Mouse (Mus musculus): ENCODE results near the gene Bard1.

The Bard1 gene

DNA sequence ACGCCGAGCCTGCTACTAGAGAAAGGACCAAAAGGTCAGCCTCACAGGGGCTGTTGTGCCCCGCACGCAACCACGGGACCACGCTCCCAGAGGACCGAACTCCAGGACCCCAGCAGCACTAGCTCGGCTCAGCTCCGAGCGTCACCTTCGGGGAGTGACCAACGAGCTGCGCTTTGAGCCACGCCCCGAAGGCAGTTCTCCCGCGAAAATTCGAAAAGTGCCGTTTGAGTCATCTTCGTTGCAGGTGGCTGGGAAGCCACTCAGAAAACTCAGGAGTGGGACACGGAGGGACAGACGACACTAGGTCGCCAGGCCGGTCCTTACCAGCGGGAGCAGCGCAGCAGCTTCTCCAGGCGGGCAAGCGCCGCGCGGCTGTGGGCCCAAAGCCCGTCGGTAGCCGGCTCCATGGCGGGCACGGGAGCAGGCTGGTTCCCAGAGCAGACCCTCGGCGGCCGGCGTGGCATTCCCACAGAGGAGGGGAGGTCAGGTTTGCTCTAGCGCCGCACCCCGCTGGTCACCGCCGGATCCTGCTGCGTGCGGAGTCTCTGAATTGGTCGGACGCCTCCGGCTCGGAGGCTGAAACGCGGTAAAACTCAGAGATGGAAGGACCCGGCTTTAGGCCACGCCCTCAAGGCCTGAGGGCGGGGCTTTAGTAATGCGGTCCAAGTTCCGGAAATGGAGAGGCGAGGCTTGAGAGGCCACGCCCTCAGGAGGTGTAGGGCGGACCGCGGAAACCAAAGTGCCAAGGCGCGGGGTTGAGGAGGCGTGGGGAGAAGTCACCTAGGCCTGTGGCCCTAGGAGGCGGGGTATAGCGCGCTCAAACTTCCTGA, at the start of gene Bard1:
Gene Bard1 (minus strand): TSS at position 803 of the 830 bp plus-strand sequence.
- peak; percentile 98 for DNase-seq (ENCODE audit: low read depth, low spot score)

DNA sequence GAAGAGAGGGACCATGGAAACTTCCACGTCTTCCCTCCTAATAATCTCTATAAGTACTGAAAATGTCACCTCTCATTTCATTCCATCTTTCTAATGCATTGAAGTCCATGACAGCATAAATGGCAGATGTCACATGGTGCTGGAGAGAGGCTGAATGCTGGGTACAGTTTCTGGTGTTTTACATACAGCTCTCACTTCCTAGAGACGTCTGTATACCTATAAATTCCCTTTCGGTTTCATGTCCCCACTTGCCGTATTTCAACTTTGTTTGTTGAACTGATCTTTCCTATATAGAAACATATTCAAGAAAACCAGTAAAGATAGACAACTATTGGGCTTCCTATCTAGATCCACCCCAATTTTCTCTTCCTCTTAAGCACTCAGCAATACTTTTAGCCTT, 24.2 kb upstream of the Bard1 start:
- no peak for DNase-seq (ENCODE audit: low read depth, low spot score)

DNA sequence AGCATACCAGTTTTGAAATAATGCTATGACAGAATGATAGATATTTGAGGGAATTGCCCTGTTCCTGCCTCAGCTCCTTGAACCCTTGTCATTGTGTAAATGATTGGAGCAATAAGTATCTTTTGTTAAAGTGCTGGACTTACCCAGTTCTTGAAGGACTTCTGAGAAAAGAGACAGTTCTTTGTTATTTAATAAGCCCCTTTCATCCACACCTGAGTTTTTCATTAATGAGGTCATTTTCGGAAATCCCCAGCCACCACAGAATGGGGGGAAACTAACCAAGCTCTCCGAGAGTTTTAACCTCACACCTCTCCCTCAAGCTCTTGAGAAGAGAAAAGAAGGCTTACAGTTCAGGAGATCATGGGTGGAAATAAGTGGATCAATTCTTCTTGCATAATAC, 15.6 kb upstream of the Bard1 start:
- no peak for DNase-seq (ENCODE audit: low read depth, low spot score)

DNA sequence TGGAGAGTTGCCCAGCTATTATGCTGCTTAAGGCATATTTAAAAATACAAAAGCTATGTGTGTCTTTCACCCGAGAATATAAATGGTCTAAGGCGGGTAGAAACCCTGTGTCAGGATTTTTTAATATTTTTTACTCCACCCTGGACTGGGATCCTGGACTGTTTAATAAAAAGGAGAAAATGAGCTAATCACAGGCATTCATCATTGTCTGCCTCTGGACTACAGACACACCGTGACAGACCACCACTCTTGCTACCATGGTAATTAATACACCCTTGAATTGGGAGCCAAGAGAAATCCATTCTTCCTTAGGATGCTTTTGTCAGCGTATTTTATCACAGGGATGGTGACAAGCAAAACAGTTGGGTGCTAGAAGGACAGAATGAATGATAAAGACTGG, 14.3 kb upstream of the Bard1 start:
- no peak for DNase-seq (ENCODE audit: low read depth, low spot score)

DNA sequence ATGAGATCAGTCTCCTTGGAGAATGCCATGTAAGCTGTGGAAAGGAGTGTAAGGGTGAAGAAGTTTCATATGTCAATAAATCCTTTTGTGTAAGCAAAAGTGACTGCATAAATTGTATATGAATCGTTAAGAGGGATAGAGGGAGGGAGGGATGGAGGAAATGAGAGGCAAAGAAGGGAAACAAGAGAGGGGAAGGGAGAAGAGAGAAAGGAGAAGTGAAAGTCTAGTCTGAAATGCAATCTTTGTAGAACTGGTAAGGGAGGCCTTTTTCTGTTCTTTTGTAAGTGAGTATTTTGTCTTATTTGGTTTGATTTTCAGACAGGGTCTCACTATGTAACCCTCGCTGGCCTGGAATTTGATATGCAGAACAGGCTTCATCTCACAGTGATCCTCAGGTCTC, 12.8 kb upstream of the Bard1 start:
- DNase-seq (ENCODE audit: low read depth, low spot score) = no peak

DNA sequence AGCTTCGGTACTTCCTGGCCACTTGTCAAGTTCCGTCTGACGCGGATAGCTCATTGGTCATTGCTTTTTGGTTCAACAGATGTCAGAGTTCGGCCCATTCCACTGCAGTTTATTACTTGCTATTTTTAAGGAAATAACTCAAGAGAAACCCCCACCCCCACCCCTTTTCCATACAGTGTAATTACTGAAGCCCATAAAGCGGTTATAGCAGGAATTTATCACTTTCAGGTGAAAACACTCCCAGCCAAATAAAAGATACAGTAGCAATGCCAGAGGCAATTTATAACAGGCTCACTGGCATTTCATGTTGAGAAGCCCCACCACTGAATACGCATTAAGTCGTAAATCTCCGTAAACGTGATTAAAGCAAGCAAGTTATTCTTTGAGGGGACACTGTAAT, 6.9 kb upstream of the Bard1 start:
- DNase-seq (ENCODE audit: low read depth, low spot score) = peak; percentile 65

DNA sequence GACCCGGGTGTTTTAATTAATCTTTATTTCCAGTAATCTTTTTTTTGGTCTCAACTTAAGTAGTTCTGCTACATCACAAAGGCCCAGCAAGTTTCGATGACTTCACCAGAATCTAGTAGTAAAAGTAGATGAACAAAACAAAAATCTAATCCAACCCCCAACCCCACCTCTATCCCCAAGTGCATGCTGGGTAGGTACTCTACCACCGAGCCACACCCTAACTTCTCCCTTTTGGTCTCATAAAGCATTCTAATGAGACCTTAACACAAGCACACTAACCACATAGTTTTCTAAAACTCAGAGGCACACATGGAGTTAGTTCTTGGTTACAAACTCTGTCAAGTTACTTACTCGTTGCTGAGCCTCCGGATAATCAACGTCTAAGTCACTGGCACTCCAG, 3.2 kb upstream of the Bard1 start:
- DNase-seq (ENCODE audit: low read depth, low spot score) = no peak

DNA sequence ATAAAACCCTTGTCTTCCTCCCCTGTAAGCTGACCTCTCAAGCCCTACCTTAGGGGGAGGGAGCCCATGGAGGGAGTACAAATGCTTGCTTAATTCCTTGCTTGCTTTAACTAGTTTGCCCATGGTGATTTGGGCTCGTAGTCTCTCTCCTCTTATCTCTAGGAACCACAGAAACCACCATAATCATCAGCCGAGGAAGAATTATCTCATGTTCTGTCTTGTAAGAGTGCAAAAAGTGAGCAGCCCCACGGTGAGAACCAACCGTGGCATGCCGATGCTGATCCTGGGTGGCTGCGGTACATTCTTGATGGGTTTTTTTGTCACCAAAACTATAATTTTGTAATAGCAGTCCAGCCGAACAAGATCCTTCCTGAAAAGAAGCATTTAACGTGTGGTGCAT, 2.8 kb upstream of the Bard1 start:
- DNase-seq (ENCODE audit: low read depth, low spot score) = no peak

DNA sequence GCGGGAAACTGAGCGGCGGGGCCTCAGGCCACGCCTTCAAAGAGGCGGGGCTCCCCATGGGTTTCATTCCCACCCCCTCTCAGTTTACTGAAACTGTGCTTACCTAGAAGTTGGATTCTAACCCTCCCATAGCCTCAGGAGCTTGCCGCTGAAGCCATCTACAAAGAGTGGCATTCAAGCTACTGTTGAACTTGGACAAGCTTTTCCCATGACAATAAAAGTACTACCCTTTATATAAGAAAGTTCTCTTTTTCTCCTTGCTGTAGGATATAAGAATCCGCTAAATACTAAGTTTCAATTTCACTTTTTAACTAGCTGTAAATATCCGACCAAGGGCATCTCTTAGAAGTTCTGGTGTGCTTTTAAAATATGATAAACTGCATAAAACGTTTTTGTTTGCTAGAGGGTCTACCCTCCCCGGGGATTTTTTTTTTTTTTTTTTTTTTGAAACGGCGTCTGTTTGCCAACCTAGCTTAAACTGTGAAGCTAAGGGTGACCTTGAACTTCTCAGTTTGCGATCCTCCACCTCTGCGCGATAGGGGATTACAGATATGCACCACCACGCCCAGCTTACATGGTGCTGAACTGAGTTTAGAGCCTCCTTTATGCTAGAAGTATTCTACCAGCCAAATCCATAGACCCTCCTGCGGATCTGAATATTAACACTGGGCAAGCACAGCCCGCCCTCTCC, 373 bp upstream of the Bard1 start:
- no peak for DNase-seq (ENCODE audit: low read depth, low spot score)

DNA sequence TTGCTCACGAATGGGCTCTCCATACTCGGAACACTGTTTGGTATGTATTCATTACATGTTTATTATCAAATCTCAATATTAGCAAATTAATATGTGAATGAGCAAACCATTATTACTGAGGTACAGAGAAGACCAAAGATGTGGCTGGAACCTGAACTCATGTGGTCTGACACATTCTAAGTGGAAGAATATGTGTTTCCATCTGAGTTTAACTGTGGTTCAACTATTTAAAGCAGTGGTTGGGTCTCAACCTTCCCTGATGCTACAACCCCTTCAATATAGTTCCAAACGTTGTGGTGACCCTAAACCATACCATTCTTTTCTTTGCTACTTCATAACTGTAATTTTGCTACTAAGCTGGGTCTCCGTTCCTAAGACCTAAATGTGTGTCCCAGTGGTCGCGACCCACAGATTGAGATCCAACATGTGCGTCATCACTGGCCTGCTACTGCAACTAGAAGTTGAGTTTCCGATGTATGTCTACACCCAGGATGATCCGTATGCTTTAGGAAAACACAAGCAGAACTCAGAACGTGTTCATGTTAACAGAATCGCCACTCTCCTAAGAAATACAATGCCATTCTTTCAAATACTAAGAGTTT, 1.5 kb downstream of the Bard1 start:
- DNase-seq (ENCODE audit: low read depth, low spot score) = no peak

DNA sequence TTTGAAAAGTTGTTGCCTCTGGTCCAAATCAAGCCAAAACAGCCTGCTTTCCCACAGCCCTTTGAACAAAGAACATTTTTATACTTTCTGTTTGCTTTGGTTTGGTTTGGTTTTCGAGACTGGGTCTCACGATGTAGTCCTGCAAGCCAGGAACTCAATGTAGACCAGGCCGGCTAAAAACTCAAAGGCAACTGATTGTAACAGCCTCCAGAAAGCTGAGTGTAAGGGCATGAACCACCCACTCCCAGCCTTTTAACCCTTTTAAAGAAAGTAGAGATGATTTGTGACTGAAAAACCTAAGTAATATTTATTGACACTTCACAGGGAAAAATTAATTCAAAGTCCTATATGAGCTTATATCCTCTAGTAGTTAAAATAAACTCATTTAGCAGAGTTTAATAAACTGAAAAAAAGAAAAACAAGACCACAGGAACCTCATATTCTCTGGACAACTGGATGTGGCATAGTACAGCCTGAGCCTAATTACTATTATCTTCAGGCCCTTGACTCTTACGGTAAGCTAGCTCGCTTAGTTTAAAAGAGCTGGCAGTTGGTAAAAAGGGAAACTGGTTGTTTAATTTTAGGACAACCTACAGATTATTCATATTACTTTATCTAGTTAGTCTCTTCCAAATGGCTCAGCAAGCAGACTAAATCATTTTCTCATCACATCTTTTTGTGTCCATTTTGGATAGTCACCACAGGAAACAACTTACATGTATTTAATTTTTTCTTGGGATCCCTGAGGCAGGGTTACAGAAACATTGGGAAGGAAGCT, 2.2 kb downstream of the Bard1 start:
- DNase-seq (ENCODE audit: low read depth, low spot score) = no peak

DNA sequence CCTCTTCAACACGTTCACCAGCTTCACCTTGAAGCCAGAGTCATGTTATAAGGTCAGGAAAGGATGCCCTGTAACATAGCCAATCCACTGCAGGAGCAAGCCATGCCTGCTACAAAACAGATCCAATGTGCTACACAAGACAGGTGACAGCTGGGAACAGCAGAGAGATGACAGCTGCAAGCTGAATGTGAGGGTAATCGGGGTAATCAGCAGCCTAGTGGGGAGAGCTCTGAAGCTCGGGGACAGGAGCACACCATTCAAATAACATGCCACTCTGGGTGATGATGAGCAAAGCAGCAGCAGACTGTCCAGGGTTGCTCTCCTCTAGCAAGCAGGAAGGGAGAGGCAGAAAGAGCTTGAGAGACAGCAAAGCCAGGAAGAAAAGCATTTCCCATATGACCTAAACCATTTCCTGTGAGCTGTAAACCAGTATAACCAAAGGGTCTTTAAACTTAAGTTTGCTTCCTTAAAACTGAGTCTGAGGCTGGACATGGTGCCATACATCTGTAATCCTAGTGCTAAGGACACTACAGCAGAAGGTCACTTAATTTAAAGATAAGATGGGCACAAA, 2.9 kb downstream of the Bard1 start:
- no peak for DNase-seq (ENCODE audit: low read depth, low spot score)

DNA sequence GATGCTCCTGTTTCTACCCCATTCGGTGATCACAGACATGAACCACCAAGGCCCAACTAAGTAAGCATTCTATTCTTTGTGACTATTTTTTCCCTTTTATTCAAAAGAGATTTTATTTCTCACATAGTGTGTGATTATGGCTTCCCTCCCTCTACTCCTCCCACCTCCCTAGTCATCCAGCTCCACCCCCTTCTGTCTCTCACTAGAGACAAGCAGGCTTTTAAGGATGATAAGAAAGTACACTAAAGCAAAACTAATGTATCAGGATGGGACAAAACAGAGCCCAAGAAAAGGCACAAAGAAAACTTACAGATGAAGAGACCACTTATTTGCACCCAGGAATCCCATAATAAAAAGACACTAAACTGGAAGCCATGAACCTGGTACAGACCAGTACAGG, 6.9 kb downstream of the Bard1 start:
- no peak for DNase-seq (ENCODE audit: low read depth, low spot score)

DNA sequence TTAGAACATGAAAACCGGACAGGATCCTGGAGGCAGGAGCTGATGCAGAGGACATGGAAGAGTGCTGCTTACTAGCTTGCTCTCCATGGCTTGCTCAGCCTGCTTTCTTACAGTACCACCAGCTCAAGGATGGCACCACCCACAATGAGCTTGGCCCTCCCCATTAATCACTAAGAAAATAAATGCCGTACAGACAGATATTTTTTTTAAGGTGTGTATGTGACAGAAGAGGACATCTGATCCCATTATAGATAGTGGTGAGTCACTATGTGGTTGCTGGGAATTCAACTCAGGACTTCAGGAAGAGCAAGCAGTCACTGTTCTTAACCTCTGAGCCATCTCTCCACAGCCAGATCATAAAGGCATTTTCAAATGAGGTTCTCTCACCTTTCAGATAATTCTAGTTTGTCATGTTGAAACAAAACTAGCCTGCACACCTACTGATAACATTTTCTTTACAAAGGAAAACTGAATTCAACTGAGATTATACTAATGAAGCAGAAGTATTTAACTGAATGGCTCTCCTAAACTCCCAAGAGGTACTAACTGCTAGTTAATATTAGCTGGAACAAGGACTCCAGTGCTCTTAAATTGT, 7.6 kb downstream of the Bard1 start:
- no peak for DNase-seq (ENCODE audit: low read depth, low spot score)

DNA sequence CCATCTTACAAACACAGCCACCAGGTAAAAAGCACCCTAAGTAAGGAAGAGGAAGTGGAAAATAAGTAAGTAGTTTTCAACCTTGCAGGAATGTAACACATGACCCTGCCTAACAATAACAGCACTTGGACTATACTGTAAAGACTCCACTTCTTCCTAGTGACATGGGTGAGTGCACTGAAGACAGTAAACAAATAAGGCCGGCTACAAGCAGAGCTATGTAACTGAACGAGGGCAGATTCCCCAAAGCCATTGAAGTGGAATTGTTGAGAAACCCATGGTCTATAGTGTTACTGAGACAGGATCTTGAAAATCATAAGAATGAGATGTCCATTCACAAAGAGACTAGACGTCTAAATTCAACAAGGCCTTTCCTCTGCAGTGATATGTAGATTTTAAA, 27.3 kb downstream of the Bard1 start:
- DNase-seq (ENCODE audit: low read depth, low spot score) = no peak

DNA sequence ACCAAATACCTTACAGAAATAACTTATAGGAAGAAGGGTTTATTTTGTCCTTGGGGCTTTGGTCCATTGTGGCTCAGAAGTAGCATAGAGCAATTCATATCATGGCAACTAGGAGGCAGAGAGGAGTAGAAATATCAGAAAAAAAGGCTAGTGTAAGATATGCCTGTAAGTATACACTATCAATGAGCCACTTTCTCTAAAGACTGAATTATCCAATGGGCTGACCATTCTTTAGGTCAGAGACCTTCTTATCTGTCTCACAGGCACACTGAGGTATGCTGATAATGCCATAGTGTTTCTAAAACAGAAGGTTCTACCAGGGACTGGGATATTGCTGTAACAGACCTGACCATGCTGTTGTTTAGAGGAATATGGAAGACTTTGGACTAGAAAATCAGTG, 32.2 kb downstream of the Bard1 start:
- DNase-seq (ENCODE audit: low read depth, low spot score) = no peak

DNA sequence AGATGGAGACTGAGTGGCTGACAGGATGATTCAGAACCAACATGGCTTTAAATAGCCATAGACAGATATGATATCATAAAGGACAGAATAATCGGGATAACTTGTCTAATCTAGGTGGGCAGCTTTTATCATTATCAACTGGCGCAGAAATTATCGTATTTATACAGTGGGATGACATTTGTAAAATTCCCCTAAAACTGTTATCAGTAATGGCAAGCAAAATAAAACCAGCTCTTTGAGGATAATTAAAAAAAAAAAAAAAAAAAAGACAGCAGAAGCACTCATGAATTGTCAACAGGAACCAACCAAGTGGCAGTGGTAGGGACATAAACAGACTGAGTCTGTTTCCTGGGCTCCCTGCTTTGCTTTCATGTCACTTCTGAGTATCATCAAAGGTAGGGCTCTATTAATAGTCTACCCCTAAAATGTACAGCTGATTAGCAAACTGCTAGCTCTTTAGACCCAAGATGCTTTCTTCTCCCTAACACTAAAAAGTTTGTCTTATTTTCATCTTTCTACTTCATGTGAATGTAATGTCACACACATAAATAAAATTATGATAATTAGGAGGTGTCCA, 34.1 kb downstream of the Bard1 start:
- no peak for DNase-seq (ENCODE audit: low read depth, low spot score)

DNA sequence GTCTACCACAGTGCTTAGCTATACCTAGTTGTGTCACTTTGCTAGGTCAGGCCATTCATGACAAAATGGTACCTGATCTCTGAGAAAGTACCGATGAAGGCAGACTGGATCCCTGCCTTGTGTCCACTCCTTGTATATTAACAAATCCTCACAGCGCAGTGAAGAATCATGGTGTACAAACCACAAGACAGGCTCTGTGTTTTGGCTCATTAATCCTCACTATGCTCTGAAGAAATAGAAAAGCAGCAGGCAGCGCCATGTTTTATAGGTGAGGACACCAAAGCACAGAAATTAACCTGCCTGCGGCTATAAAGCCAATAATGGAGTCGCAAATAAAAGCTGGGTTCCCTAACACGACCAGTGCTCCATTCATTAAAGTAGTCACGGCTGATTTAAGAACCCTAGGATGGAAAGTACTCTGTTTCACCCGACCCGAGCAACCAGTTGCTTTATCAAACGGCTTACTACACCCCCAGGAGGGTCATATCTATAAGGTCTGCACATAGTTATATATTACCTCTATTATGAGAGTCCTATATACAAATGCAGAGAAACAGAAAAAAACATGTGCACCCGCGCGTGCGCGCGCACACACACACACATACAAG, 39.0 kb downstream of the Bard1 start:
- DNase-seq (ENCODE audit: low read depth, low spot score) = peak; percentile 39

DNA sequence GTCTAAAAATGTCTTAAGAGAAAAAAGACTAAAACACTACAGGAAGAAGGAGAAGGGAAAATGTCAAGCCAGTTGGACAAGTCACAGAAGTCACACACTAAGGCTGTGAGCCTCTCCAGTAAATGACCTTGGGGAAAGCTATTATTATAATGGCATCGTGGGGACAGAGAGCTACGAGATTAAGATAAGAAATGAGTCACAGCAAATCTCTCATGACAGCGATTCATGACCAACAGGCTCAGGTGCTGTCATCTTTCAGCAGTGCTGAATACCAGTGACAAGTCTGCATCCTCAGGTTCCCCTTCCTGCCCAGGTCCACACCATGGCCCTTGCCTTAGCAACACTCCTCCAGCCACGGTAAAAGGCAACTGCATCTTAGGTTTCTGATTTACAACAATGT, 46.8 kb downstream of the Bard1 start:
- DNase-seq (ENCODE audit: low read depth, low spot score) = no peak

DNA sequence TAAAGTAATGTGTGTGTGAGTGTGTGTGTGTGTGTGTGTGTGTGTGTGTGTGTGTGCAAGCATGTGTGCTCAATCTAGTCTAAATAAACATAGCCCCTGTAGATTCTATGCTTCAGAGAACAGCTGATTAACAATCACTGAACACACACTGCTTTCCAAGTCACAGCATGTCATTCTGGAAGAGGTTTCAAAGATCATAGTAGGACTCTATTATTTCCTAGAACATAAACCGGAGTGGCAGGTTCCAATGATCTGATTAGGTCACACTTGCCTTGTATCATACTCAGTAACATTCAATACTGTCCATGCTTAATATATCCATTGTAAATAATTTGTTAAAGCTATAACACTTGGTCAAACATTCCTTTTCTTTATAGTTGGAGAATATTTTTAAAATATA, 47.5 kb downstream of the Bard1 start:
- DNase-seq (ENCODE audit: low read depth, low spot score) = no peak

DNA sequence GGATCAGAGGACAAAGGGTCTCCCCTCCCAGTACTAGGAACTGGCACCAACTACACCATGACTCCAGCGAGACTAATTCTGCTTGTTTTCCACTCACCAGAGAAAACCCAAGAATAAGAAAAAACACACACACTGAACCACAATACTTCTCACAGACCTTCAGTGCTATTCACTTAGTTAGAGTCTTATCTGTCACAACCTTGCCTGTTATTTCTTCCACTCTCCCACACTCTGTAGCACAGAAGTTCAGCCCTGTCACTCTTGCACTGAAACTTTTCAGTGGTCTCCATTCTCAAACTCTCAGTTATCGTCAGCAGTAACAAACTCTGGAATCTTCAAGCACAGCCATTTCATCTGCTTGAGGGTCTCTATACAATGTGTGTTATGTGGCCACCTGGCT, 50.2 kb downstream of the Bard1 start:
- no peak for DNase-seq (ENCODE audit: low read depth, low spot score)

Data from forelimb bud, embryonic 11.5 days (tissue).